Mouse (Mus musculus): ENCODE measurements around the gene Schip1. TPM values are rescaled to one million over a fixed set of nuclear protein-coding genes. Genes with fewer than 3 reads are reported as not detected.

The Schip1 gene
- polyA plus RNA-seq, 1 experiment = 10.6 TPM

GRCm38 (mm10) chr3:68542944-68543501 lies 478.4 kb downstream of the Schip1 start:
- peak; percentile 86 for DNase-seq
- Histone ChIP-seq H3K4me3 (ENCODE audit: insufficient read depth, low read depth, low read length) (peak overlapping the region; percentile 49), H3K27ac (ENCODE audit: insufficient read depth, low read depth, low read length) (no peak overlapping the region), H3K4me1 (ENCODE audit: control insufficient read depth, insufficient read depth, low read length) (peaks cover 8% of the 10 kb centered on the region; the same call in 1 of the 2 replicates), H3K36me3 (ENCODE audit: control insufficient read depth, insufficient read depth, low read length) (no peaks in the 10 kb centered on the region), H3K27me3 (replicated peaks; ENCODE audit: control insufficient read depth, insufficient read depth, low read length) (no peaks in the 10 kb centered on the region)
- TF ChIP-seq POLR2A (IDR thresholded peaks at IDR 0.05; ENCODE audit: low read depth, low read length) (no peak), CTCF (conservative IDR thresholded peaks at IDR 0.05; ENCODE audit: insufficient read depth, insufficient read length, low read depth, low read length) (peak; percentile 66)
- 3% methylated on average over 7 of the region's 7 CpGs for WGBS

- no peak for DNase-seq
- peaks cover 8% of the 10 kb centered on the region; the same call in 1 of the 2 replicates for H3K4me1 ChIP-seq (ENCODE audit: control insufficient read depth, insufficient read depth, low read length)
- no peaks in the 10 kb centered on the region for H3K36me3 ChIP-seq (ENCODE audit: control insufficient read depth, insufficient read depth, low read length)
- TF ChIP-seq POLR2A (IDR thresholded peaks at IDR 0.05; ENCODE audit: low read depth, low read length) (no peak), CTCF (conservative IDR thresholded peaks at IDR 0.05; ENCODE audit: insufficient read depth, insufficient read length, low read depth, low read length) (no peak)
- 55% methylated on average over 7 of the region's 7 CpGs for WGBS
- H3K27me3 ChIP-seq (replicated peaks; ENCODE audit: control insufficient read depth, insufficient read depth, low read length) = no peaks in the 10 kb centered on the region
- no peak overlapping the region for H3K4me3 ChIP-seq (ENCODE audit: insufficient read depth, low read depth, low read length)
- no peak overlapping the region for H3K27ac ChIP-seq (ENCODE audit: insufficient read depth, low read depth, low read length)
Measured at GRCm38 (mm10) chr3:68544811-68545210, 480.2 kb downstream of the Schip1 start.

DNA sequence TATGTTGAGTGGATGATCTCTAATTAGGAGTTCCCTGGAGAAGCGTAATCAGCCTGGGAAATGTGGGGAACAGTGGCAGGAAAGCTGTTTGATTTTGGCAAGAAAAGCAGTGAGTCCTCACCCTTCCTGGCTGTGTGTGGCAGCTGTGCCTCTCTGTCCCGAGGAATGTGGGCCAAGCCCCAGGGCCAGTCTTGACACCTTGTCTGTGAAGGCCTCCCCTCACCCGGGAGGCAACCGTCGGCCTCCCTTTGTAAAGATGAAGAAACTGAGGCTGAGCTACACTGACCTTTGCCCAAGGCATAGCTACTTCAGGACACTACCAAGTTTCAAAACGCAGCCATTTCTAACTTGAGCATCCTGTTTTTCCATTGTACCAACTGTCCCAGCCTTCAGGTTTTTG lies 481.3 kb downstream of the Schip1 start:
- Histone ChIP-seq H3K4me3 (ENCODE audit: insufficient read depth, low read depth, low read length) (no peak overlapping the region), H3K27ac (ENCODE audit: insufficient read depth, low read depth, low read length) (no peak overlapping the region), H3K4me1 (ENCODE audit: control insufficient read depth, insufficient read depth, low read length) (peaks cover 12% of the 10 kb centered on the region; the same call in 1 of the 2 replicates), H3K27me3 (replicated peaks; ENCODE audit: control insufficient read depth, insufficient read depth, low read length) (no peaks in the 10 kb centered on the region), H3K36me3 (ENCODE audit: control insufficient read depth, insufficient read depth, low read length) (no peaks in the 10 kb centered on the region)
- TF ChIP-seq POLR2A (IDR thresholded peaks at IDR 0.05; ENCODE audit: low read depth, low read length) = no peak
- no peak for TF ChIP-seq CTCF (conservative IDR thresholded peaks at IDR 0.05; ENCODE audit: insufficient read depth, insufficient read length, low read depth, low read length)
- DNase-seq = no peak
- 71% methylated on average over 6 of the region's 6 CpGs for WGBS

DNA sequence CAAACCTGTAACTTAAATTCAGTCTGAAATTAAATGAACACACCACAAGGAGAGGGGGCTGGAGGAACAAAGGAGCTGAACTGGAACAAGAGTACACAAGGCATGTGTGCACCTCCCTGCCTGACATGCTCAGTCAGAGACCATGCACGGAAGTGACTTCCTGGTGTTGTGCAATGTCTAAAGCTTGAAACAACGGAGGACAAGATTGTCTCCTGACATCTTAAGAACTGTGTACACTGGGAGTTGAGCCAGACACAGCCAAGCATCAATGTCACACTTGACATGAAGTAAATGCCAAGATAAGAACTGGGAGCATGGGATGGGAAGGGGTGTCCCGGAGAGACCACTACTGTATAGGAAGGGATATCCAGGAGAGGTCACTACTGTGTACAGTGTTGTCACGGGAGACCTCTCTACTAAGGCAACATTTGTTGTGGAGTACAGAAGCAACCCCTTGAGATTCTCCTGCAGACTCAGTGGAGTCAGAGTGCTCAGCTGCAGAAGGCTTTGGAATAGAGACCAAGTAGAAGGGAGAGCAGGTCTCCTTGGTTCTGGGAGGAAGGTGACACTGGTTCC lies 490.6 kb downstream of the Schip1 start:
- H3K4me3 ChIP-seq (ENCODE audit: insufficient read depth, low read depth, low read length) = no peak overlapping the region
- DNase-seq = no peak
- no peaks in the 10 kb centered on the region for H3K27me3 ChIP-seq (replicated peaks; ENCODE audit: control insufficient read depth, insufficient read depth, low read length)
- no peaks in the 10 kb centered on the region for H3K36me3 ChIP-seq (ENCODE audit: control insufficient read depth, insufficient read depth, low read length)
- no peak for TF ChIP-seq CTCF (conservative IDR thresholded peaks at IDR 0.05; ENCODE audit: insufficient read depth, insufficient read length, low read depth, low read length)
- no peak for TF ChIP-seq POLR2A (IDR thresholded peaks at IDR 0.05; ENCODE audit: low read depth, low read length)
- H3K27ac ChIP-seq (ENCODE audit: insufficient read depth, low read depth, low read length) = no peak overlapping the region
- peaks cover 6% of the 10 kb centered on the region; the same call in 1 of the 2 replicates for H3K4me1 ChIP-seq (ENCODE audit: control insufficient read depth, insufficient read depth, low read length)
- 49% methylated on average over 4 of the region's 4 CpGs for WGBS

- DNase-seq = no peak
- Histone ChIP-seq H3K4me1 (ENCODE audit: control insufficient read depth, insufficient read depth, low read length) (peaks cover 5% of the 10 kb centered on the region; the same call in 1 of the 2 replicates), H3K4me3 (ENCODE audit: insufficient read depth, low read depth, low read length) (no peak overlapping the region), H3K27me3 (replicated peaks; ENCODE audit: control insufficient read depth, insufficient read depth, low read length) (no peaks in the 10 kb centered on the region), H3K36me3 (ENCODE audit: control insufficient read depth, insufficient read depth, low read length) (no peaks in the 10 kb centered on the region), H3K27ac (ENCODE audit: insufficient read depth, low read depth, low read length) (no peak overlapping the region)
- 89% methylated on average over 9 of the region's 9 CpGs for WGBS
- no peak for TF ChIP-seq POLR2A (IDR thresholded peaks at IDR 0.05; ENCODE audit: low read depth, low read length)
- no peak for TF ChIP-seq CTCF (conservative IDR thresholded peaks at IDR 0.05; ENCODE audit: insufficient read depth, insufficient read length, low read depth, low read length)
Measured at GRCm38 (mm10) chr3:68556891-68557290, 492.3 kb downstream of the Schip1 start.

DNA sequence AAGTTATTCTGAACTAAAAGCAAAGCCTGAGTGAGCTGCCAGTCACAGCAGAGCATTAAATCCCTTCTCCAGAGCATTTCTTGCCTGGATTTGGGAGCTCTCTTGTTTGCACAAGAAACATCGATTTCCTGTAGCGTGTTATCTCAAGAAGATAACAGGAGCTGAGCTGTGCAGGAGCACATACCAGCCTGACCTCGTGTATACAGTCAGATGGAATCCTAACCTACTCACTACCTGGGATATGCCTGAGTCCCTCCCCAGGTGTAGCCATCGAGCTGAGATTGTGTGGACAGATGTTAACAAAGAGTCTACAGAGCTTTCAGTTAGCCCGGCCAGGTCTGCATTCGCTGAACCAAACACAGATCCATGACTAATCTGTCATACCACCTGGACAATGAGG lies 494.1 kb downstream of the Schip1 start:
- DNase-seq = no peak
- H3K27ac ChIP-seq (ENCODE audit: insufficient read depth, low read depth, low read length) = no peak overlapping the region
- 76% methylated on average over 6 of the region's 6 CpGs for WGBS
- H3K36me3 ChIP-seq (ENCODE audit: control insufficient read depth, insufficient read depth, low read length) = no peaks in the 10 kb centered on the region
- H3K27me3 ChIP-seq (replicated peaks; ENCODE audit: control insufficient read depth, insufficient read depth, low read length) = no peaks in the 10 kb centered on the region
- H3K4me1 ChIP-seq (ENCODE audit: control insufficient read depth, insufficient read depth, low read length) = peaks cover 5% of the 10 kb centered on the region; the same call in 1 of the 2 replicates
- no peak for TF ChIP-seq CTCF (conservative IDR thresholded peaks at IDR 0.05; ENCODE audit: insufficient read depth, insufficient read length, low read depth, low read length)
- TF ChIP-seq POLR2A (IDR thresholded peaks at IDR 0.05; ENCODE audit: low read depth, low read length) = no peak
- H3K4me3 ChIP-seq (ENCODE audit: insufficient read depth, low read depth, low read length) = no peak overlapping the region

GRCm38 (mm10) chr3:68560057-68560456 lies 495.5 kb downstream of the Schip1 start:
- Histone ChIP-seq H3K27ac (ENCODE audit: insufficient read depth, low read depth, low read length) (no peak overlapping the region), H3K4me3 (ENCODE audit: insufficient read depth, low read depth, low read length) (no peak overlapping the region), H3K36me3 (ENCODE audit: control insufficient read depth, insufficient read depth, low read length) (no peaks in the 10 kb centered on the region), H3K27me3 (replicated peaks; ENCODE audit: control insufficient read depth, insufficient read depth, low read length) (no peaks in the 10 kb centered on the region), H3K4me1 (ENCODE audit: control insufficient read depth, insufficient read depth, low read length) (peaks cover 5% of the 10 kb centered on the region; the same call in 1 of the 2 replicates)
- no peak for TF ChIP-seq CTCF (conservative IDR thresholded peaks at IDR 0.05; ENCODE audit: insufficient read depth, insufficient read length, low read depth, low read length)
- TF ChIP-seq POLR2A (IDR thresholded peaks at IDR 0.05; ENCODE audit: low read depth, low read length) = no peak
- WGBS = 45% methylated on average over 5 of the region's 5 CpGs
- peak; percentile 89 for DNase-seq

Measured in kidney, adult 2 months (tissue).